Mouse (Mus musculus) heart, adult 18-20 months (tissue): Measurements from ENCODE around the gene Ackr2. TPM values are rescaled to one million over a fixed set of nuclear protein-coding genes. Genes with fewer than 3 reads are reported as not detected.

ENCODE experiments used
- DNase-seq, 2 experiments: peaks; one replicate each; pipeline ENCODE4 v3.0.0; 2021 to 2022; ENCODE audit warnings: mixed read lengths in 1 of 2
- total RNA-seq, 2 experiments: library from RNA; stranded (reverse); gene quantifications; 2 replicates each; pipeline ENCODE4 v1.2.3; 2021

The Ackr2 gene
- total RNA-seq, 2 experiments from 2014 or later = 1.2 to 1.4 TPM

DNA sequence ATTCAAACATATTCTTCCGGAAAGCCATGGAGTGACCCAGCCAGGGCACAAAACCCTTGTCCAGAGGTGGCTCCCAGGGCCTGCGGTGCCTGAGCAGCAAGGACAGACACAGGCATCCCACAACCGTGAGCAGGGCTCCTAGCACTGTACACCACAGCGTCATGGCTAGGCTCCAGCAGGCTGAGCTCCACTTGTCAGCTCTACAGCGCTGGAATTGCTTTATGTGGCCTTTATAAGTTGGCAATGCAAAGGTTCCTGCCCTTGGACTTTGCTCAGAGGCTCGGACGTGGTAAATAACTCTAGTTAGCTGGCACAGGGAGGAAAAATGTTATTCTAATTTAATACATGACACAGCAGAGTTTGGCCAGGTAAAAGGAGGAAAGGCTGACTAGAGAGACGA, 17.9 kb downstream of the Ackr2 start, which contains the start of gene Cyp8b1:
TSS of gene Cyp8b1 (minus strand) at position 204 of the 400 bp plus-strand sequence.
- DNase-seq = no peak

DNA sequence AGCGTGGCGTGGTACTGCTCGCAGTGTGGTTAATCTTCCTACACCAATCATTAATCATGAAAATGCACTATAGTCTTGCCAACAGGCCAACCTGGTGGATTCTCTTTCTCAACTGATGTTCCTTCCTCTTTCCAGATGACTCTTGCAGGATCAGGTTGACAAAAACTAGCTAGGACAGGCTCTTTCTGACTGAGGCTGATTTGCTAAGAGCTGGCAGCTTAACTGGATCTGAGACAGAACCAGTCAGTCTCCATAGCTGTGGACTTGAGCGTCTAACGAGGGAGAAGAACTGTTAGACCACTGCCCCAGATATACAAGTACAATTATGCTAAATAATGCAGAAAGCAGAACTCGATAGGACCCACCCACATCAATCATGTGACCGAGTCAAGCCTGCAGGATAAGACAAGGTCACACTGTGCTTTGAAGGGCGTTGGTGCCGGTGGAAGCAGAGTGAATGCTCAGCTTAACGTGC, 20.9 kb downstream of the Ackr2 start:
- no peak for DNase-seq

DNA sequence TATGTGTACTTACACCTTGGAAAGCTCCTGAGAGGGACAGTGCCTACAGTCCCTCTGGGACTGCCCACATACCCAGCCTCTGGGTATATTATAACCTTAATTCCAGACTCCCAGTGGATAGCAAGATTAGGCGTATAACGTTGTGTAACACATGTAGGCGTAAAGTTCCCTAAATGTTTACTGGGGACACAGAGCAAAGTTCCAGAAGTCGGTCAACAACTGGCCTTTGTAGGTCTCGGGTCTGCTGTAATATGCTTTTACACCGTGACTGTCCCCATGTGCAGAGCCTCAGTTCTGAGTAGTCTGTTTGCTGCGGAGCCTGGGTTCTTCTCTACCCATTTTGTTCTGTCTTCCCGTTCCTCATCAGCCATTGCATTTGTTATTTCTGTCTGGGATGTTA, 25.3 kb downstream of the Ackr2 start:
- no peak for DNase-seq

DNA sequence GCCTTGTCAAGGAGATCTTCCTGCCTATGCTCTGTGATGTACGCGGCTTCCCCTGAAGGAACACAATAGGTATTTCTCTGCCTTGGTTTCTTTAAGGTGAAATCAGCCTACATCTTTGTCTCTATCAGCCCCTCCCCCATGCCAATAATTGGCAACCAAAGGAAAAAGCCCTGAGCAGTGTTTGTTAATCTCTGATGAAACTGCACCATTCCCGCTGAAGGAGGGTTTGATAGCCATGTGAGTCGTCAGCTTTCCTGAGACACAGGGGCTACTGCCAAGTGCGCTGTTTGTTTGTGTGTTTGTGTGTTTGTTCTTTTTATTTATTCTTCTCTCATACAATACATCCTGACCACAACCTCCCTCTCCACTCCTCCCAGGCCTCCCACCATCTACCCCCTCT, 25.8 kb downstream of the Ackr2 start:
- no peak for DNase-seq

DNA sequence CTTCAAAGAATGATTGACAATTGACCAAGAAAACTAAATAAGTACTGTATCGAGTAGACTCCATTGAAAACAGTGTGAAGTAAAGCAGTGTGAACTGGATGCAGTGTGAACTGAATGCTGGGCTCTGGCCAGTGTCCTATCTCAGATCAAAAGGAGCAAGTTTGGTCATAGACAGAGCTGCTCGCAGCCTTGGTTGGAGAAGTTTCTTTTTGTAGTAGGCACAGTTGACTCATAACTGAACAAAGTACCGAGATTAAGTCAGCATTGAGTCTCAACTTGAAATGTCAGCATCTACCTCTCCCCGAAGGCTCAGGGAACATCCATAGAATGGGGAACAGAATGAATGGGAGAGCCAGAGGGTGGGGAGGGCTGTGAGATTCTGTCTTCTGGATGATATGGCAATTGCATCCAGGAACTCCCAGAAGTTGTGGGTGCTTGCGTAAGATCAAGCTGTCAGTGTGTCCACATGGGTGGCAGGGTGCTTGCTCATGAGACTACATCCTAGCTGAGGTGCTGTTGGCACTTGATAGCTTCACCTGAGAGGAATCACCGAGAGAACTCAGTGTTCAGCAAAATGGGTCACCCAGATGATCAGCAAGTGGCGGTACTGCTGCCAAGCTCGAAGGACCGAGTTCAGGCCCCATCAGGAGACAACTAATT, 26.9 kb downstream of the Ackr2 start:
- DNase-seq = no peak

DNA sequence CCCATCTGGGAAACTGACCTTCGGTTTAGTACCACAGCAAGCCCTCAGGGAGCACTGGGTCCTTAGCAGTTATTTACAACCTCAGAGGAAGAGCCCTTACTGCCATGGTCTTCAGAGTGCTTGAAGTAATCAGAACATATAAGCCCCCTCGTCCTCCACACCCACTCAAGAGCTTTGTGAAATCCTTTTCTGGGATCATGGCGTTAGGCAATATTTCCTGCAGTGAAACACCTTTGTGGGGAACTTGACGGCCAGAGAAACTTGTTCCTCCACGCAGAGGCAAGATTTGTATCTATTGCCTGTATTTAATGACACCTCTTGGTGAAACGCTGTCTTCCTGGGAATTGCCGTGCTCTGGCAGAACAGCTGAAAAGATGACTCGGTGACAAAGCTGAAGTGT, 27.8 kb downstream of the Ackr2 start:
- DNase-seq = no peak

DNA sequence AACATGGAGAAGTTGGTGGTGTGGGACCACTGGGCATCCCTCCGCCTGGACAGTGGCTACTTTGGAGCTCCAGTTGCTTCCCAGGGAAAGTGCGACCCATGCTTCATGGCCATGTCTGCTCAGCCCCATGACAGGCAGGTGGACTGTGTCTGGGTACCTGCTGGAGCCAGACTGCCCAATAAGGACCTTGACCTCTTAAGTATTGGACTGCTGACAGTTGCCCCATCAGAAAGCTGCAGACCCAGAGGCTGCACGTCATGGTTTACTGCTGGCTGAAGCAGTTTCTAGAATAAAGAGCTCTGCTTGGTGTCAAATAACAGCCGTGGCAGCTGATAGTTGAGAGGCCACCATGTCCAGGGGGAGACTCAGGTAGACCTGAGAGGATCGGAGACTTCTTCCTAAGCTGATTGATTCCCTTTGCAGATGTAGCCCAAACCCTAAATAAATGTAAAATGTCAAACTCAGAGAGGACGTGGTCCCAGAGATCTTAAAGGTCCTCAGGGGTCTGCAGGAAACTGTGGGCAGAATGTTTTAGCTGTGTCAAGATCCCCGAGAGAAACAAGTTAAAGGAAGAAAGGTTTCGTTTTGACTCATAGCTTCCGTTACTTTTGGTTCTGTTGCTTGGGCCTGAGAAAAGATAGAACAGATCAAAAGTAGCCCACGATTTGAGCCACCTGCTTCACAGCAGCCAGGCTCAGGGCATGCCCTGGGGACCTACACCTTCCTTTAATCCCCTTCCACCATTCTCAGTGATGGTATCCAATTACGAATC, 28.7 kb downstream of the Ackr2 start:
- DNase-seq = no peak

DNA sequence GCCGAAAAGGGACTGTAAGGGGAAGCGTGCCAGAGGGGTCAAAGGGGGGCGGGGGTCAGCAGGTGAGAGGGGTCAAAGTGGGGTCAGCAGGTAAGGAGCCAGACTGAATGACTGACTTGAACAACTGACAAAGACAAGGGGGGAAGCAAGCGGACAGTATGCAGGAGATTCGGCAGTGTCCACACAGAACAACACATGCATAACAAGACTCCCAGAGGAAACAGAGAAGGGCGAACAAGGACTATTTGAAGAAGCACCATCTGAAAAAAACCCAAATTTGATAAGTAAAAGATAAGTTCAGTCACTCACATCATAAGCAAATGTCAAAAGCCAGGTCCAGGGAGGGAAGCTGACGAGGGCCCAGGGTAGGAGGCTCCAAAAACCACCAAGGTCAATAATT, 29.6 kb downstream of the Ackr2 start:
- no peak for DNase-seq

DNA sequence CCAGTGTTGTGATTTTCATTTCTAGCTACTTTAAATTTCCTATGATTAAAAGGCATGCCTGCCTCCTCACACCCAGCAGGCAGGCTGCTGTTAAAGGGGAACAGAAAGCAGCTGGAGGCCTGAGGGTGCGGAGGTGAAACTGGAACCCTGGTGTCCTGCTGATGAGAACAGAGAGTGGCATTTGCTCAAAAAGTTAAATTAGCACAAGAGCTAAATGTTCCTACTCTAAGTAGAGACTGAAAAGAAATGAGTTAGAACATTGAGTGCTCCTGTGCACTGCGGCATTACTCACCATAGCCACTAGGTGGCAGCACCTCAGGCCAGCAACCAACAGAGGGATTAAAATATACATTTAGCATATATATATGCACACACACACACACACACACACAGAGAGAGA, 30.3 kb downstream of the Ackr2 start:
- peak; percentile 56 to 73 for DNase-seq

DNA sequence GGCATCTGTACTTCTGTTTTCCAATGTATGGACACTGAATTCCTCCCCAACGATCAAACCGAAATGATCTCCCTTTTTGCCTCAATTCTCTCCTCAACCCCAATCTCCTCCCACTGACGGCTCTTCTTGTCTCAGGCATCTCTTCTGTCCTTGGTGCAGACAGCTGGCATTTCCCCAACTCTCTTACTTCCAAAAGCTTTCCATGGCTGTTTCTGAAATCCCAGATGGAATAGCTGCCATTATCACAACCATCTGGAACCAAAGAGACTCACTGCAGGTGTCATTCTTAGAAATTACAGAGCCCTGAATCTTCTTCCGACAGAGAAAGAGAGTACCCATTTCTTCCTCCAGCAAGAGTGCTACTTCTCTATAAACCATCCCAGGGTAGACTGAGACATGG, 36.7 kb downstream of the Ackr2 start:
- DNase-seq = no peak

DNA sequence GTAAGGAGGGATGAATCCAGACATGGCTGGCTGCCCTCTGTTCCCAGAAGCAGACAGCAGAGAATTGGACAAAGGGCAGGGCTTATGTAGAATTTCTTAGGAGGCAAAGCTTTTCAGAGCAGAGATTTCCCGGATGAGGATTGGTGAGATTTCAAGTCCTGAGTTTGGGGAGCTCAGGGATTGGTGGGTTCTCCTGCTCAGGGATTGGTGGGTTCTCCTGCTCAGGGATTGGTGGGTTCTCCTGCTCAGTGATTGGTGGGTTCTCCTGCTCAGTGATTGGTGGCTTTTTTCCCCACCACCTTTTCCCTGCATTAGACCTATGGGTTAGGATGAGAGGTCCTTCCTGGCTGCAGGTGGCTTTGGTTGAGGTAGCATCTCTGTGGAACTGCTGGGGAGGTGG, 38.8 kb downstream of the Ackr2 start:
- DNase-seq = no peak

DNA sequence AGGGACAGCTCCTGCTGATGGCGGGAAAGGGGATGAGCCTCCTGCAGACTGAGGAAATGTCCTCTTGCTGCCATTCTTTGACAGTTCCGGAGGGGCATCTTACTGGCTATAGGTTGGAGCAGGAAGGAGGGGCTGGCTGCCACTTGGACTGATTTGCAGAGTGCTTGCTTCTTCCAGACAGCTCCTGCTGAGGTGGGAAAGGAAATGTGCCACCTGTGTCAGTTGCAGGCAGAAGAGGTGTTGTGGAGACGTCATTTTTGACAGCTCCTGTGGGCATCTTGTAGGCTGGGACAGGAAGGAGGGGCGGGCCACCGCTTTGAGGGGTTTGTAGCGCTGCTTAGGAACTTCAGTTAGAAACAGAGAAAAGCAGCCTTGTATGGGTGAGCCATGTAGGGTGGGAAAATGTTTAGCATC, 39.3 kb downstream of the Ackr2 start:
- DNase-seq = no peak

DNA sequence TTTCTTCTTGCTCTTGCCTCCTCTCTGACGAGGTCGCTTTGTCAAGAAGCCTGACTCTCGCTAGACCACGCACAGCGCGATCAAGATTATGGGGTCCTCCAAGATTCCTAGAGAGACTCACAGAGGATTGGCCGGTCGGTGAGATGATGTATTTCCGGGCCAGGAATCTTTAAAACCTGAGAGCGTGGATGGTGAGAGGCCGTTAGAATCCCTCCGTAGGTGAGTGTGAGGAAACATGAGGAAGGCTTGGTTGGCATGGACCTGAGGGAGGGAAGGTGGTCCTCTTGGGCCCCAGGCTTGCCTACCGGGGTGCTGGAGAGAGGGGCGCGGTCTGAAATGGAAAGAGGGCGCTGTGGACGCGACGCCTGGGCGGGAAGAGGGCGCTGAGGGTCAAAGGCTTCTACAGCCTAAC, 39.8 kb downstream of the Ackr2 start:
- DNase-seq = no peak

DNA sequence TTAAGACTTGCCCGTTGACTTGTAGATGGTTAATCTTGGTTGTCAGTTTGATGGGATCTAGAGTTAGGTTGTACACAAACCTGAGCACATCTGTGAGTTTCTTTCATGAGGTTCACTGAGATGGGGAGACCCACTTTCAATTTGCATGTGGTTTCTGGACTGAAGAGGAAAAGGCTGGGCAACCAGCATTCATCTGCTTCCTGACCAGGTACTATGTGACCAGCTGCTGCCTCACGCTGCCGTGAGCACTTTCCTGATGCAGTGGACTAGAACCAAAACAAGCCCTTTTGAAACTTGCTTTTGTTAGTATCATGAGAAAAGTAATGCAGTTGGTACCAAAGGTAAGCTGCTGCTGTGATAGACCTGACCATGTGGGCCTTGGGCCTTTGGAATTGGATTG, 44.9 kb downstream of the Ackr2 start:
- peak in 1 of 2 experiments; percentile 14 for DNase-seq

DNA sequence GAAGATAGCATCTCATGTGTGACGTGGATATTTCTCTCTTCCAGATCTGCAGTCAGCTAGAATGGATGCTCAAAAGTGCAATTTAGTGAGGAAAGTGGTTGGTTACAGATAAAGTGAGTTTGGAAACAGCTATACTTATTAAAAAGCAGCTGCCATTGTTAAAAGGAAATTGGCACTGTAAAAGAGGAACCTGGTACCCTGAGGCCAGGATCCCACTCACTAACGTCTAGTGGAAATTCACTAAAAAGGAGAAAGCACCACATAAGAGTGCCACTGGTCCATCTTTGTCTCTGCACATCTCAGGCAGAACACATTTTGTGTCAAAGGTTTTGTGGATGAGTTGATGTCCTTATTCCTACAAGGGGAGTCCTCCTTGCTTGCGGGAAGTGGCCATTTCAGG, 45.5 kb downstream of the Ackr2 start:
- DNase-seq = no peak

DNA sequence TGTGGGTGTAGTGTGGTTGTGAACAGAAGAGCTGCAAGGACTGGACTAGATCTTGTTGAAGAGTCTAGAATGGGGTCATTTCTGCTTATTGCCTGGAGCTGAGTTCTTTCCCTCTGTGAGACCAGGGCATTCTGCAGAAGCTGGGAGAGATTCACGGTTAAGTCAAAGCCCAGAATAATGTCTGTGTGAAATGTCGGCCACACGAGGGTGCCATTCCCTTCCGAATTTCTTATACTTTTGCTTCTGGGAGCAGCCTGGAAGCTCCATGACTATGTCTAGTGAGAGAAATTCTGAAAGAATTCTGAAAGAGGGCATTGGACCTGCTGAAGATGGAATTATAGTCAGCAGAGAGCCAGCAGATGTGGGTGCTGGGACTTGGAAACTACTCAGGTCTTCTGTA, 49.6 kb downstream of the Ackr2 start:
- peak; percentile 56 to 85 for DNase-seq

DNA sequence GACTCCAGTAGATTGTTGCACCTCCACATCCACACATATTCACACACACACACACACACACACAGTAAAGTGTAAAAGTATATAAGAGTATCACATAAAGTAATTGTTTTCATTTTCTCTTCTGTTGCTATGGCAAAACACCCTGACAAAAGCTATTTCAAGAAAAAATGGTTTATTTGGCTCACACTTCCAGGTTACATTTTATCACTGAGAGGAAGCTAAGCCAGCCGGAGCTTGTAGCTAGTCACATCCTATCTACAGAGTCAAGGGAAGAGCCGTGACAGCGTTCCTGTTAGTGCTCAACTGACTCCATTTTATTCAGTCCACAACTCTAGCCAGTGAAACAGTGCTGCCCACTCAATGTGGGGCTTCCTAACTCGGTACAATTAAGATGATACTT, 50.3 kb downstream of the Ackr2 start:
- DNase-seq = no peak

DNA sequence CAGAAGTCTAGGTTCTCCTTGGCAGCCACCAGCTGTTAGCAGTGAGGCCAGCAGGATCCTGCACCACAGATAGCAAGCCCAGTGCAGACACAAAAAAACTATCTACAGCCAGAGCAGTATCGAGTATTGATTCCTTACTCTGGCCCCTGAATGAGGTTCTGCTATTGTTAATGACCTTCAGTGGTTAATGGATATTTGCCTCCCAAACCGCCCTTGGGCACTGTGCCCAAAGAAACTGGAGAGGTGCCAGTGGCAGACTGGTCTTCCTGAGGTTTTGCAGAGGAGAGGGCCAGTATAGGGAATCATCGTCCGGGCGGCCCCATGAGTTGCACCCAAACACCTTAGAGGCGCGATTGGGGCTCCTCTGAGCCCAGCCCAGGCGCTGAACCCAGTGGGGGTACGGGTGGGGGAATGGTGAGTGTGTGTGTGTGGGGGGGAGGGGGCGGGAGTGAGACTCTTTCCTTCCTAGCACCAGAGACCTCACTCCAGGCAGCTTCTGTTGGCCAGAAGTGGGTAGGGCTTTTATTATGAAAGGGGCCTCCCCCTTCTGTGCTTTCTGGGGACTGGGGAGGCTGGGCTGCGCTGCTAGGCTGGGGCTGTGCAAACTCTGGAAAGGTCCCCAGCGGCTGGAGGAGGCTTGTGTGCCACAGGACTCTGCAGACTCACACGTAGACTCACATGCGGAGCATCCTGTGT, 52.4 kb downstream of the Ackr2 start, which contains the start of gene Fam198a:
TSS of gene Fam198a (plus strand) at position 571 of the 696 bp plus-strand sequence.
- DNase-seq = peak; percentile 79 to 84

DNA sequence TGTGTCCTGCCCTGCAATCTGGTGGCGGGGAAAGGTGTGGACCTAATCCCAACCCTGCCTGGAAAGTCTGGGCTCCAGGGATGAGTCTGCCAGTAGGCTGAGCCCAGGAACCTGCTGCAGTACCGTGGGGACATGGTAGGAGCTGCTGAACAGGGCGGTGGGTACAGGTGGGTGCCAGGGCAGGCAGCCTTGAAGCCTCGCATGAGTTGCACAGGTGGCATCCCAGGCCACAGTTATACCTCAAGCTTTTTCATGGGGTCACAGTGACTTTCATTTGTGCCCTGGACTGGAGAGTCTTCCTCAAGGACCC, 52.9 kb downstream of the Ackr2 start:
- DNase-seq = no peak

DNA sequence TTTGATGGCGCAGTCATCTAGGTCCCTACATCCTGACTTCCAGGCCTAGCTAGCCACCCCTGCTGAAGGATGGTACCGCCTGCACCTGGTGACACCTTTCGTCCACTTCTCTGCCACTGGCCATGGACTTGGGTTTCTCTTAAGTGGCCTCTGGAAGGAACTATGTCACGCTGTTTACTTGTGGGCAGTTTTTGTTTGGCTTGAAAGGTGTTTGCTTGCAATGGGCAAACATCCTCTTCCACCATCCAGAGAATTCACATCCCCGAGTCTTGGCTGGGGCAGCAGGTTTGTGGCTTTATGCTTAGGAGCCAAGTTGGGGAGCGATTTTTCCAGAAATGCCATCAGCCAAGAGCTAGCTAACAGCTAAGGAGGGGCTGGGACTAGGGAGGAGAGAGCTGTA, 54.4 kb downstream of the Ackr2 start:
- DNase-seq = no peak

DNA sequence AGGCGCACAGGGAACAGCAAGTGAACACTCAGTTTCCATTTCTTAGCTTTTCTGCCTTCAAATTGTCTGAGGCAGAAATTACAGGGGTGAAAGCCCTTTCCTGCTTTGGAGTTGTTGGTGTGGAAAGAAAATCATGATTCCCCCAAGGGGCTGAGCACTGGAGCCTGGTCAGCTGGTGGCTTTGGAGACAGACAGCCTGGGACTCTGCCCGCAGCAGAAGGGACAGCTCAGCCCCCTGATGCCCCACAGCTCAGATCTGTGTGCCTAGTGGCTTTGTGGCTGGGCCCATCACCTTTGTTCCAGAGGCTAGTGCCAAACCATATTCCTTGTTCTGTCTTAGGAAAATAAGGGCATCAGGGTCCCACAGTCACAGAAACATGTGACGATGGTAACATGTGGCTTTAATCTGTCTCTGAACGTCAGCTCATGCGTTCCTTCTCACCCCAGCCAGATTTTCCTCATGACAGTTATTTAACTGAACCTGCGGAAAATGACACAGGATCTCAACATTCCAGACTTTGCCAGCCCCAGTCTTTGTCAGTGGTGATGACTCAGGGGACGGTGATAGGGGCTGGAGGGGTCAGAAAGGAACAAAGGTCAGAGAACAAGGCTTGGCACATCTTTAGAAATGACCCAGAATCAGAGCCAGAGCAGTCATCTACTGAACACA, 61.9 kb downstream of the Ackr2 start:
- peak; percentile 35 to 37 for DNase-seq
